Comparison of ENCODE assay signal across 20 mouse cellular contexts in genomic region chr9:97599006-97599405, GRCm38 (mm10).
"Had no signal": no experiment of that assay in that cellular context is flagged by ENCODE, and none has a peak within 500 bp of the region (broad histone marks: within the 10 kb centered on the region; RNA-seq: fewer than 3 reads in every experiment).

No protein-coding gene starts in this region.

- H3K27ac ChIP-seq: left cerebral cortex, adult 2 months; liver, embryonic 13.5 days; macrophage; midbrain, embryonic 12.5 days; midbrain, embryonic 15.5 days; neural tube, embryonic 12.5 days; neural tube, embryonic 15.5 days; stomach, postnatal 0 days had no signal

- ATAC-seq: midbrain, embryonic 15.5 days had no signal

- H3K9ac ChIP-seq: limb, embryonic 12.5 days; liver, embryonic 13.5 days; midbrain, embryonic 12.5 days; midbrain, embryonic 15.5 days; neural tube, embryonic 12.5 days; neural tube, embryonic 15.5 days had no signal

- H3K9me3 ChIP-seq: limb, embryonic 12.5 days; liver, embryonic 13.5 days; midbrain, embryonic 12.5 days; midbrain, embryonic 15.5 days; neural tube, embryonic 12.5 days; neural tube, embryonic 15.5 days had no signal

- H3K4me1 ChIP-seq: liver, embryonic 13.5 days; midbrain, embryonic 12.5 days had no signal

- H3K27me3 ChIP-seq: limb, embryonic 12.5 days; liver, embryonic 13.5 days; midbrain, embryonic 12.5 days; midbrain, embryonic 15.5 days; neural tube, embryonic 12.5 days; neural tube, embryonic 15.5 days had no signal

- H3K36me3 ChIP-seq: limb, embryonic 12.5 days; liver, embryonic 13.5 days; midbrain, embryonic 12.5 days; midbrain, embryonic 15.5 days; neural tube, embryonic 12.5 days; neural tube, embryonic 15.5 days had no signal

- DNase-seq: kidney, adult 9 months; kidney, postnatal 14 days; kidney, postnatal 4 days; layer of hippocampus, postnatal 36 days; liver, embryonic 13.5 days; lung, adult 2 months; right cerebral cortex, adult 18-20 months; right cerebral cortex, postnatal 14 days; right cerebral cortex, postnatal 4 days; thymus, adult 2 months; thymus, postnatal 14 days; thymus, postnatal 4 days had no signal

- H3K4me3 ChIP-seq: left cerebral cortex, adult 2 months; limb, embryonic 12.5 days; liver, embryonic 13.5 days; midbrain, embryonic 12.5 days; midbrain, embryonic 15.5 days; neural tube, embryonic 12.5 days; neural tube, embryonic 15.5 days had no signal

- H3K4me2 ChIP-seq: limb, embryonic 12.5 days; liver, embryonic 13.5 days; midbrain, embryonic 12.5 days; midbrain, embryonic 15.5 days; neural tube, embryonic 12.5 days; neural tube, embryonic 15.5 days had no signal
